Mouse (Mus musculus) stomach, embryonic 14.5 days (tissue): ENCODE measurements around the gene Itga1. TPM values are rescaled to one million over a fixed set of nuclear protein-coding genes. Genes with fewer than 3 reads are reported as not detected.
A peak's percentile ranks its signal among the peaks of the same experiment; 100 is the strongest.

ENCODE experiments used
- ATAC-seq: fragments of 200-750 bp; cut with Nextera tagmentation; 2 replicates; pipeline ENCODE4 v1.8.0; 2017; ENCODE audit warnings: low read depth, moderate TSS enrichment; ENCODE audit not compliant: insufficient number of reproducible peaks, insufficient read depth, low FRiP score
- H3K27ac ChIP-seq: fragments of 300-500 bp; sonication (generic); 2 replicates; pipeline ENCODE4 v1.5.1; 2014; ENCODE audit warnings: mild to moderate bottlenecking, low read length, moderate library complexity, mixed read lengths
- H3K27me3 ChIP-seq: fragments of 300-500 bp; sonication (generic); 2 replicates; pipeline ENCODE4 v1.6.1; 2014; ENCODE audit warnings: low read length, control low read depth, mixed read lengths; ENCODE audit not compliant: control insufficient read depth, insufficient read depth
- H3K36me3 ChIP-seq: fragments of 300-500 bp; sonication (generic); 2 replicates; pipeline ENCODE4 v1.6.1; 2014; ENCODE audit warnings: mild to moderate bottlenecking, control low read depth, low read length, moderate library complexity, mixed read lengths; ENCODE audit not compliant: control insufficient read depth, insufficient read depth
- H3K4me1 ChIP-seq: fragments of 300-500 bp; sonication (generic); 2 replicates; pipeline ENCODE4 v1.6.1; 2014; ENCODE audit warnings: low read length, control low read depth, mixed read lengths; ENCODE audit not compliant: control insufficient read depth, insufficient read depth
- H3K4me2 ChIP-seq: fragments of 300-500 bp; sonication (generic); replicated peaks from 2 replicates; pipeline ENCODE4 v1.6.1; 2014; ENCODE audit warnings: low read depth, low read length, control low read depth
- H3K4me3 ChIP-seq: fragments of 300-500 bp; sonication (generic); 2 replicates; pipeline ENCODE4 v1.5.1; 2014; ENCODE audit warnings: low read depth, low read length, control low read depth
- H3K9ac ChIP-seq: fragments of 300-500 bp; sonication (generic); replicated peaks from 2 replicates; pipeline ENCODE4 v1.6.1; 2014; ENCODE audit warnings: low read depth, mild to moderate bottlenecking, control low read depth, low read length, moderate library complexity, mixed read lengths
- H3K9me3 ChIP-seq: fragments of 300-500 bp; sonication (generic); 2 replicates; pipeline ENCODE4 v1.6.1; 2016; ENCODE audit warnings: low read depth, low read length, control low read depth; ENCODE audit not compliant: control insufficient read depth
- WGBS: fragments of 180-500 bp; shearing (Covaris S2); extraction: QIAGEN DNeasy Blood & Tissue Kit; methylation state at CpG from one replicate; pipeline ENCODE4 v1.1.7; 2014; 5-methylcytosine and 5-hydroxymethylcytosine counted together
- polyA plus RNA-seq: library from polyadenylated mRNA; unstranded; fragments of >200 nt; fragmentation: Nextera tagmentation; extraction: Ambion mirVana; gene quantifications from 2 replicates; pipeline ENCODE4 v1.2.1, GENCODE M21; 2014

The Itga1 gene
- polyA plus RNA-seq, 1 experiment from 2014 or later, result 40.9 TPM

DNA sequence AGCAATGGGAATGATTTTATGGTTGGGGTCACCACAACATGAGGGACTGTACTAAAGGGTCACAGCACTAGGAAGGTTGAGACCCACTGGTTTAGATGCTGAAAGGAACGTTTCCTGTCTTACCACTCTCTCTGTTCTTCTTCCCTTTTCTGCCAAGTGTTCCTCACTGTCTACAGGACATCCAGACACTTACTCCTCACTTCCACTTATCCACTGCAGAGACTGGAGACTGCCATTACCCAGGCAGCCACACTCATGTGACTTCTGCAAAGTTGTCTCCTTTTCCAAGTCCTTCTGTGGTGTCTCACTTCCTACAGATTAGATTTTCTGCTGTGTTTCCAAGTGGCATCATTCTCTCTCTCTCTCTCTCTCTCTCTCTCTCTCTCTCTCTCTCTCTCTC is 177.0 kb downstream of the Itga1 start:
- no peaks in the 10 kb centered on the region for H3K27me3 ChIP-seq
- H3K36me3 ChIP-seq, result no peaks in the 10 kb centered on the region
- H3K9me3 ChIP-seq, result no peaks in the 10 kb centered on the region
- WGBS, result 59% methylated on average over 1 of the region's 1 CpGs
- no peak for ATAC-seq
- H3K4me2 ChIP-seq, result no peak overlapping the region
- no peak overlapping the region for H3K27ac ChIP-seq
- no peaks in the 10 kb centered on the region; the same call in 1 of the 2 replicates for H3K4me1 ChIP-seq
- H3K9ac ChIP-seq, result no peak overlapping the region
- H3K4me3 ChIP-seq, result no peak overlapping the region

DNA sequence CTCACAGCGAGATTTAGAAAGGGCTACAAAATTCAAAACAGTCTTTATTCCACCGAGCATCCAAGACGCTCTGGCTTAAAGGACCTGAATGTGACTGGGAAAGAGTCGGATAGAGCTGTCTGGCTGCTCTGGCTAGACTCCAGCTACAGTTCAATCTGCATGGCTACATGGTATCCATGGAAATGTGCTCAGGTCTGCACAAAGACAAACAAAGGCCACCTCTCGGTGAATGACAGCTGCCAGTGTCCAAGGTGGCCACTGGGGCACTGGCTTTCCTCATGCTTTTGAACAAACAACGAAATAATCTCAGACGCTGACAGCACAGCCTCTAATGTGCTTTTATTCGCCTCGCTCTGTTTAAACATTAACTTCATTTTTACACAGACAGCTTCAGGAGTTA is 178.4 kb downstream of the Itga1 start:
- Histone ChIP-seq H3K36me3 (no peaks in the 10 kb centered on the region), H3K4me2 (0 out of 2 replicates have a peak overlapping the region, but pooled peaks have one; percentile 2), H3K4me1 (no peaks in the 10 kb centered on the region; the same call in 1 of the 2 replicates), H3K27me3 (no peaks in the 10 kb centered on the region), H3K27ac (no peak overlapping the region), H3K9me3 (no peaks in the 10 kb centered on the region), H3K4me3 (no peak overlapping the region), H3K9ac (no peak overlapping the region)
- peak; percentile 91 for ATAC-seq
- 33% methylated on average over 9 of the region's 9 CpGs for WGBS

DNA sequence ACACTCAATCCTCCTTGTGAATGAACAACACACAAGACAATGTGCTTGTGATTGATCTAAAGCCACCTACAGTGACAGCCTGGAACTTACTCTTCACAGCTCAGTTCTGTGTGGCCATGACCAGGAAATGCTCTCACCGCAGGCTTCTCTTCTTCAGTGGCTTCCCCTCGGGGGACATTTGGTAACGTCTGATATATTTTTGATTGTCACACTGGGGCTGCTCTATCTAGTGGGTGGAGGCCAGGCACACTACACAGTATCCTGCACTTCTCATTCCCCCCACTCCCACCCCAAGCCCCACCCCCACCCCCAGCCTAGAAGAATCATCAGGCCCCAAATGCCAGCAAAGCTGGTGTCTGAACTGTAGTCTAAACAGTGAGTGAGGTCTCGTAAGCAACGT is 186.0 kb downstream of the Itga1 start:
- H3K36me3 ChIP-seq, result no peaks in the 10 kb centered on the region
- WGBS, result 56% methylated on average over 5 of the region's 5 CpGs

DNA sequence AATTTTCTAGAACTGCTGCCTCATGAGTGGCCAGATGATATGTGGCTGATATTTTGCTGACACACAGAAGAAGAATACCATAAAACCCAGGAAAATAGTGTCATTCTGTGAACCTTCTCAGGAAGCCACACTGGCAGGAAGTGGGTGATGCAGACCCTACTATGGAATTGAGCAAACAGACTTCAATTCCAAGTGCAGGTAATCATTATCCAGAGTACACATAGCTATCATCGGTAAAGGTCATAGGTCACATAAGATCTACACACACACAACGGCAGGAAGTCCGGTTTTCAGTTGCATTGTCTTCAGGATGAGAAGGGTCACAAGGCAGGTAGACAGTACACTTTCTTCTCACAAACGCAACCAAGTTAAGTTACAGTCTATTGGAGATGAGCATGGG is 186.8 kb downstream of the Itga1 start:
- Histone ChIP-seq H3K27ac (no peak overlapping the region), H3K36me3 (no peaks in the 10 kb centered on the region), H3K4me3 (no peak overlapping the region), H3K9ac (no peak overlapping the region), H3K9me3 (no peaks in the 10 kb centered on the region), H3K4me1 (no peaks in the 10 kb centered on the region), H3K4me2 (no peak overlapping the region), H3K27me3 (no peaks in the 10 kb centered on the region)
- WGBS, result 63% methylated on average over 4 of the region's 4 CpGs
- ATAC-seq, result peak; percentile 65; the same call in 1 of the 2 replicates

More for the DNA sequence above, 186.0 kb downstream of the Itga1 start:
- Histone ChIP-seq H3K9ac (no peak overlapping the region), H3K27ac (no peak overlapping the region), H3K27me3 (no peaks in the 10 kb centered on the region), H3K4me2 (no peak overlapping the region), H3K9me3 (no peaks in the 10 kb centered on the region), H3K4me3 (no peak overlapping the region), H3K4me1 (no peaks in the 10 kb centered on the region)
- no peak for ATAC-seq

DNA sequence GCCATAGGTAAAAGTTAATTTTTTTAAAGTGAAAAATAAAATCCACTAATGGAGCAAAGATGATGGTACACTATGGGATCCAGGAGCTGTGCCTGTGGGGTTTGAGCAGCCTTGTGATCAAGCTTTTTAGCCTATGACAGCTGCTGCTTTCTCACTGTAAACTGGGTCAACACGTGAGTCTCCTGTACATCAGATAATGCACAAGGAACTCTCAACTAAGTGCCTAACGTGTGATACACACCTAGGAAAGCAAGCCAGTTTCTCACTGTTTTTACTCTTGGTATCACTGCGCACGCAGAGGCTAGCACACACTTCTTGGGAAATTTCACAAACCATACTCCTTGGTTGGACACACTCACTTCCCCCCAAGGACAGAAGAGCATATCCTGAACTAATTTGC is 187.2 kb downstream of the Itga1 start:
- no peaks in the 10 kb centered on the region for H3K36me3 ChIP-seq
- whole genome bisulfite sequencing, result 75% methylated on average over 4 of the region's 4 CpGs
- H3K27me3 ChIP-seq, result no peaks in the 10 kb centered on the region
- H3K4me2 ChIP-seq, result no peak overlapping the region
- H3K4me3 ChIP-seq, result no peak overlapping the region
- H3K4me1 ChIP-seq, result no peaks in the 10 kb centered on the region
- H3K9ac ChIP-seq, result no peak overlapping the region
- peak; percentile 65; the same call in 1 of the 2 replicates for ATAC-seq
- H3K27ac ChIP-seq, result no peak overlapping the region
- no peaks in the 10 kb centered on the region for H3K9me3 ChIP-seq

DNA sequence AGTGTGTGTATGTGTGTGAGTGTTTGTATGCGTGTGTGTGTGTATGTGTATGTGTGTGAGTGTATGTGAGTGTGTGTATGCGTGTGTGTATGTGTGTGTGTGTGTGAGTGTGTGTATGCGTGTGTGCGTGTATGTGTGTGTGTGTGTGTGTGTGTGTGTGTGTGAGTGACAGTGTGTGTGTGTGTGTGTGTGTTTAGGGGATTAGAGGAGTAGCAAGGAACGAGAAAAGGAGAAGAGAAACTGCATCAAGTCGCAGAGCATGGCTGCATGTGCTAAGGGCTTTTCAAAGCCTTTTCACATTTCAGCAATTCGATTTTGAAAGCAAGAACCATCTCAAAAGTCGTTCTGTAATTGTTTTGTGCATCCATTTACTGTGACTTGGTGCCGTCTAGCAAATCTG is 191.1 kb downstream of the Itga1 start:
- no peaks in the 10 kb centered on the region for H3K9me3 ChIP-seq
- no peaks in the 10 kb centered on the region for H3K36me3 ChIP-seq
- no peak overlapping the region for H3K4me3 ChIP-seq

DNA sequence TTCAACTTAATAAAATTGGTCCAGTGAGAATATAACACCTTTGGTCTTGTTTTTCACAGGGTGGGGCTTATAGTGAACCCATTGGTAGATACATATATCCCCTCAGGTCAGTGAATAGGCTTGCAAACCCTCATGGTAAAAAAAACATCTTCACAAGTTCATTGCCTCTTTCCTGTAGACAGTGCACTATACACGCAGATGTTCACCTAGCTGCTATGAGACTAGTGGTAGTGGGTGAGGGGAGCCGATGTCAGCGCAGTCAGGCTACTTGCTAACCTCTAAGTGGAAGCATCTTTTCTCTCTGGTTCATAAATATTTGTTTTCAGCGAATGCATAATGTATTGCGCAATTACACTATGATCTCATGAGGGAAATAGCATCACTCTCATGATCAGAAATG is 192.2 kb downstream of the Itga1 start:
- H3K27me3 ChIP-seq, result no peaks in the 10 kb centered on the region
- WGBS, result 92% methylated on average over 5 of the region's 5 CpGs

More for the DNA sequence above, 191.1 kb downstream of the Itga1 start:
- 80% methylated on average over 9 of the region's 9 CpGs for WGBS
- no peaks in the 10 kb centered on the region for H3K27me3 ChIP-seq
- H3K4me2 ChIP-seq, result no peak overlapping the region
- no peak overlapping the region for H3K9ac ChIP-seq
- no peak overlapping the region for H3K27ac ChIP-seq
- no peaks in the 10 kb centered on the region for H3K4me1 ChIP-seq
- no peak for ATAC-seq

DNA sequence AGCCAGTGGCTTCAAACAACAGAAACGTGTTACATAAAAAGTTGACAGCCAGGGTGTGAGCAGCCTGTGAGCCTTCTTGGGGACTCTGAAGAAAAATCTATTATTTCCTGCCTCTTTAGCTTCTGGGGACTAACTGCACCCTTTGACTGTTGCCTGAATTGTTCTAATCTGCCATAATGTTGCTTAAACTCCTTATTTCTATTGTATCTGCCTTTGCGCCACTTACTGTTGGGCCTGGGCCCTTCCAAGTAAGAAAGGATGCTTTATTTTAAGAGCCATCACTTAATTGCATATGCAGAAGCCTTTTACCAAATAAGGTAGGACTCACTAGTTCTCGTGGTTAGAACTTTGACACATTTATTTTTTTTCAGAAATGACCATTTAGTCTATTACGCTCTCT is 193.9 kb downstream of the Itga1 start:
- 86% methylated on average over 4 of the region's 4 CpGs for WGBS
- H3K9ac ChIP-seq, result no peak overlapping the region
- no peaks in the 10 kb centered on the region for H3K36me3 ChIP-seq
- no peaks in the 10 kb centered on the region for H3K27me3 ChIP-seq
- no peak overlapping the region for H3K4me2 ChIP-seq
- H3K27ac ChIP-seq, result no peak overlapping the region
- H3K9me3 ChIP-seq, result no peaks in the 10 kb centered on the region
- H3K4me1 ChIP-seq, result no peaks in the 10 kb centered on the region
- no peak for ATAC-seq
- no peak overlapping the region for H3K4me3 ChIP-seq

More for the DNA sequence above, 192.2 kb downstream of the Itga1 start:
- no peak overlapping the region for H3K27ac ChIP-seq
- H3K4me1 ChIP-seq, result no peaks in the 10 kb centered on the region
- no peak overlapping the region for H3K9ac ChIP-seq
- H3K4me2 ChIP-seq, result no peak overlapping the region
- no peak for ATAC-seq
- no peaks in the 10 kb centered on the region for H3K36me3 ChIP-seq
- H3K9me3 ChIP-seq, result no peaks in the 10 kb centered on the region
- H3K4me3 ChIP-seq, result no peak overlapping the region
